Mouse (Mus musculus) thymus, postnatal 25 days (tissue): Measurements from ENCODE around the gene Scgb1c1.

Experiments
- DNase-seq: peaks from one replicate; pipeline ENCODE4 v3.0.0; 2022

The Scgb1c1 gene

DNA sequence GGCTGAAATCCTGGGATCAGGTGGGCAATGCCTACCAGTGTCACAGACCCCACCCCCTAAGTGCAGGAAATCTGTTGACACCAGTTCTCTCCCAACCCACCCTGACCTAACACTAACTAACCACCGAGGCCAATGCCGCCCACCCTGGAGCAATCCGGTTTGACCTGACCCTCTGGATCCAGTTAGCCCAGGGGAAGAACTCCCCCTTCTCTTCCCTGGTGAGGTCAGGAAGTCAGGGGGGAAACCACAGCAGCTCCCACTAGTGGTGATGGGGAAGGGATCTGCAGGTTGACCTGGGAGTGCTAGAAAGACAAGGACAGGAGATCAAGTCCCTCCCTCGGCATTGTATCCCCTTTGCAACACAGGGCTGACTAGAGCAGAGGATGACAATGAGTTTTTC, 336 bp downstream of the Scgb1c1 start:
- DNase-seq, result no peak

GRCm38 (mm10) chr7:140846676-140847075, 1.3 kb downstream of the Scgb1c1 start:
- DNase-seq, result no peak

DNA sequence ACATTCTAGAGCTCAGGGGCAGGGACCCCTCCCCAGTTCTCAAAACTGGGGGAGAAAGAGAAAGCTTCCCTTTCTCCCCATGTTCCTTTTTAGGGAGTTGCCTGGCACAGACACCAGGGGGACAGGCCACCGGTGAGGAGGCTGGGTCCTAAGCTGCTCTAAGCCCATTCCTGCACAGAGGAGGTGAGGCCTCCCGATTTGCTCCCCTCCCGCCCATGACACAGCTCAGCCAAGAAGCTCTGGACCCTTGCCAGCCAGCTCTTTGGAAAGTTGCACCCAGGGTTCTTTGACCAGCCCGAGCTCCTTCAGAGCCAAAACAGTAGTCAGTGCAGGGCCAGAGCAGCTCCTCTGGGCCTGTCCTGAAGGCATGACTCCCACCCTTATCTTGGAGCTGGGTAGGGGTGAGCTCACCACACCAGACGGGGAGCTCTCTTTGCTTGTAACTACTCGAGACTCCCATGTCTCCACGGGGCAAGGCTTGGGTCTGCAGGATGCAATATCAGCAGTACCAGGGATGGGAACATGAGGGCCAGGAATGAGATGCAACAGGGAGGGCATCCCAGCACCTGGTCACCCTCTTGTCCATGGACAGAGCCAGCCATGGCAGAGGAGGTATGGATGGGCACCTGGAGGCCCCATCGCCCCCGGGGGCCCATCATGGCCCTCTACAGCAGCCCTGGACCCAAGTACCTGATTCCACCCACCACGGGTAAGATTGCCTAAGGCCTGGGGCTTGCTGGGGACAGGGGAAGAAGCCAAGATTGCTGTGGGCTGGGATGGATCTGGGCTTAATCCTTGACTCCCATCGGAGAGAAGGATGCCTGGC, 2.6 kb downstream of the Scgb1c1 start, which contains the start of gene Odf3:
Gene Odf3, plus strand, starts transcription at position 51 of the 826 bp plus-strand sequence.
- DNase-seq, result no peak

DNA sequence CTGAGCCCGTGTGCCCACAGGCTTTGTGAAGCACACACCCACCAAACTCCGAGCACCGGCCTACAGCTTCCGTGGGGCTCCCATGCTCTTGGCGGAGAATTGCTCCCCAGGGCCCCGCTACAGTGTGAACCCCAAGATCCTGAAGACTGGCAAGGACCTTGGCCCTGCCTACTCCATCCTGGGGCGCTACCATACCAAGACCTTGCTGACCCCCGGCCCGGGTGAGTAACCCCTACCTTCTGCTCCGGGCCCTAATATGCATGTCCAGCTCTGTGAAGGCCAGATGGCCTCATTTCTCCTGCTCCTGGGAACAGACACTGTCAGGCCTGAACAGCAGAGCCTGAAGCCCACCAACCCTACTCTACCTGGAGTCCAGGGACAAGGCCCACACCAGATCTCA, 3.2 kb downstream of the Scgb1c1 start:
- no peak for DNase-seq

- DNase-seq, result no peak
These were observed 6.6 kb downstream of the Scgb1c1 start for GRCm38 (mm10) chr7:140851916-140852315.

DNA sequence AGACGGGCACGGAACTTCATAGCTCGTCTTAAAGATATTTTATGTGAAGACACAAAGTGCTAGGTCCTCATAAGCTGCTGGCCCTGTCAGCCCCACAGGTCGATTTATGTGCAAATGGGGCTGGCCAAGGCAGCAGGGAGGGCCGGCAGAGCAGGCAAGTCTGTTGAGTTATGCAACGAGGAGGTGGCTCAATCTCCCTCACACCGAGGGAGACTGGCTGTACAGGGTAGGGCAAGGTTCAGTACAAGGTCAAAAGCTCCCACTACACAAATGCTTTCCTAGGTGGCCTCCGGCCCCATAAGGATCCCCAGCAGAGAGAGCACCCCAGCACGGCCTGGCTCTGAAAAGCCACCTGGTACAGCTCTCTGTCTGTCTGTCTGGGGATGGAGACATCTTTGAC, 8.0 kb downstream of the Scgb1c1 start:
- no peak for DNase-seq

GRCm38 (mm10) chr7:140854483-140854882, 9.1 kb downstream of the Scgb1c1 start:
- no peak for DNase-seq

DNA sequence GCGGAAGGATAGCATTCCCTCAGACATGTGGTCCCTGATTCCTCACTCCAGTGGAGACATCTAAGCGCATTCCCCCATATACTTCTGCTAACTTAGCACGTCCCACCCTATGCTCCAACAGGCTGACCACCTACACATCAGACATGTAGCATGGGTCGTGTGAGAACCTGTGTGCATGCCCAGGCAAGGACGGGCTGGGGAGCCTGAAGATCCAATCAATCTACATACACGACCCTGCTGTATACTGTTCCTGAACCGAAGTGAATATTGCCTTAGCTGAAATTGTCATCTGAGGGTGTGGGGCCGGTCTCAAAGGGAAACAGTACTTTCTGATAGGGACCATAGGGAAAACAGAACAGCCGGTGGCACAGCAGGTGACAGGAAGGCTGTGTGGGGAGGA, 9.8 kb downstream of the Scgb1c1 start:
- no peak for DNase-seq

DNA sequence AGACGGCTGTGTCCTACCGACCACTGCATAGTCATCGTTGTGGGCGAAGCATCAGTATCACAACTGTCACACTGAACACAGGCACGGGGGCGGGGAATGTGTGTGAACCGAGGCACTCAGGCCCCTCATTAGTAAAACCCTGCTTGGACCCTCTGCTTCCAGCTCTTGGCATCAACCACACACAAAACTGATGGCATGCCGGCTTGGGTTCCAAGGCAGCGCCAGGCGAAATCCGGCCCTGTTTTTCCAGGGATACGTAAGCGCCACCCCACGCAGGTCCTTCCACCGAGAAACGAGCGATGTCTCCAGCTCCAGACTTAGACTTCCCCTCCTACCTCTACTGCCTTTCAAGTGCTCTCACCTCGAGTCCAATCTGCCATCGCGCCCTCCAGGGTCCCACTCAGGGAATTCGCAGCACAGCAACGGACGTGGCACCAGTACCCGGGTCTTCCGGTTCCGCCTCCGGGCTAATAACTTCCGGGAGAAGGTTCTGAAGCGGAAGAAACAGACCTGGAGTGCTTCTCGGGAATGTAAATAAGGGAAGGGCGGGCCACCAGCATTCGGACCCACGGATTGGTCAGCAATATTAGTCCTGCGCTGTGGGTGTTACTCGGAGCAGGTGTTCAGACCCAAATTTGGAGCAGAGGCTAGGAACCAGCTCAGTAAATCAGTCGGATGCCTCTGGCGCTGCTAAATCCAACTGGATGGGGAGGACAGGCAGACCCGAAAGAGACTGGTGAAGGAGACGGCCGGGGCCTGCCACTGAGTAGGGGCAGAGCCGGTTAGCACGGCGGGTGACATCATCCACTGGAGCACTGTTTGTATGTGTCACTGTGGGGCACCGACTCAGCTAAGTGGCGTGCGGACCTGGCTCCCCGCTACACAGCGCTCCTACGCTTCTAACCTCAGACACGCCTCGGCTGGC, 10.8 kb downstream of the Scgb1c1 start, which contains the start of gene Gm45785:
Gene Gm45785, minus strand, starts transcription at position 472 of the 925 bp plus-strand sequence.
- peak; percentile 57 for DNase-seq

GRCm38 (mm10) chr7:140856785-140857549, 11.6 kb downstream of the Scgb1c1 start, which contains the start of gene Ric8a:
Gene Ric8a, plus strand, starts transcription at chr7:140856957.
- DNase-seq, result peak; percentile 87

DNA sequence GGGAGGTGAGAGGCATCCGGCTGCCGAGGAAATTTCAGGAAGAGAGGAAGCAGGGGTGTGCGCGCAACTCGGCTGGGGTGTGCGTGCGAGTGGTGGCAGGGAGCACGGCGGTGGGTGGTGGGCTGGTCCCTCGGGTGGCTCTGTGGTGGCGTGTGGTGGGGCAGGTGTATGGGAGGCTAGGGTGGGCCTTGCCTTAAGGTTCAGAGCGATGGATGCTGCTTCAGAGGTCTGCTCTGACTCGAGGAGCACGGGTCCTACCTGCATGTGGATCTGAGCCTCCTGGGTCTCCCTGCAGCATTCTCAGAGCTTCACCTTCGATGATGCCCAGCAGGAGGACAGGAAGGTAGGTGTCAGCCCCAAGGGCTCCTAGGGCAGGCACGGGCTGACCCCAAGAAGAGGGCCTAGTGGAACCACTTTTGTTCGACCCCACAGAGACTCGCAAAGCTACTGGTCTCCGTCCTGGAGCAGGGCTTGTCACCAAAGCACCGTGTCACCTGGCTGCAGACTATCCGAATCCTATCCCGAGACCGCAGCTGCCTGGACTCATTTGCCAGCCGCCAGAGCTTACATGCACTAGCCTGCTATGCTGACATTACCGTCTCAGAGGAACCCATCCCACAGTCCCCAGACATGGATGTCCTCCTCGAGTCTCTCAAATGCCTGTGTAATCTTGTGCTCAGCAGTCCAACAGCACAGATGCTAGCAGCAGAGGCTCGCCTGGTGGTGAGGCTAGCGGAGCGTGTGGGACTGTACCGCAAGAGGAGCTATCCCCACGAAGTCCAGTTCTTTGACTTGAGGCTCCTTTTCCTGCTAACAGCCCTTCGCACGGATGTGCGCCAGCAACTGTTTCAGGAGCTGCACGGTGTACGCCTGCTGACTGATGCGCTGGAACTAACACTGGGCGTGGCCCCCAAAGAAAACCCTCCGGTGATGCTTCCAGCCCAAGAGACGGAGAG, 12.5 kb downstream of the Scgb1c1 start, which contains the start of gene Bet1l:
Gene Bet1l, minus strand, starts transcription at position 28 of the 956 bp plus-strand sequence.
- no peak for DNase-seq

- no peak for DNase-seq
These were observed 13.4 kb downstream of the Scgb1c1 start for GRCm38 (mm10) chr7:140858746-140859145.

GRCm38 (mm10) chr7:140859997-140860396, 14.7 kb downstream of the Scgb1c1 start:
- DNase-seq, result no peak

GRCm38 (mm10) chr7:140860728-140861127, 15.4 kb downstream of the Scgb1c1 start:
- no peak for DNase-seq

DNA sequence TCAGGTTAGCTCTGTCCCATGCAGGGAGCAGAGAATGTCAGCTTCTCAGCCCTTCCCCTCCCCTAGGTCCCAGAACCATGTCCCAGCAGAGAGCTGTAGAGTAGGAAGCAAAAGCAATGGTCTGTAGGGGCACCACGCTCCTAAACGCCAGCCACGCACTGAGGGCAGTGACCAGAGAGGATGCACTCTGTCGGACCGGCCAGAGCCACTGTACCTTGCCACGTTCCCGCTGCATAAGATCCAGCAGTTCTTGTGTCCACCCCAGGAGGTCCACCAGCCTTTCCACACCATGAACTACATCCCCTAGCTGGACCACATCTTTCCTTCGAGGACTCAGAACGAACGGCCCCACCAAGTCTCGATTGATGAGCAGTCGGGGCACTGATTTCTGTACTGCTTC, 19.4 kb downstream of the Scgb1c1 start:
- DNase-seq, result no peak

DNA sequence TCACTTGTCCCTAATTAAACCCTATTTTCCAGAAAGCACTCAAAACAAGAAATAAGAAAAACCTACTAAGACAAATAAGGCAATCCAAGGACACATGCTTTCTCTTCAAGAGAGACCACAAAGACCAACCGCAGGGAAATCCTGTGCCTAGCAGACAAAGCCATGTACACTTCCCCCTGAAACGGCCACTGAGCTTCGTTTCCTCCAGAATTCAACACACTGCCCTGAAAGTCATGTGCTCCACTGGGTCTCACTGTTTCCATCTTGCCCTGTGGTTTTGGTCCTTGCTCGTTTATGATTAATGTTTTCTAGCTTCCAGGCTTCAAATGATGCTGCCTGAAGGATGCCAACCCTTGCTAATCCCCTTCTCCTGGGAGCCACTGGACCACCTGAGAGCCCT, 28.9 kb downstream of the Scgb1c1 start:
- no peak for DNase-seq

DNA sequence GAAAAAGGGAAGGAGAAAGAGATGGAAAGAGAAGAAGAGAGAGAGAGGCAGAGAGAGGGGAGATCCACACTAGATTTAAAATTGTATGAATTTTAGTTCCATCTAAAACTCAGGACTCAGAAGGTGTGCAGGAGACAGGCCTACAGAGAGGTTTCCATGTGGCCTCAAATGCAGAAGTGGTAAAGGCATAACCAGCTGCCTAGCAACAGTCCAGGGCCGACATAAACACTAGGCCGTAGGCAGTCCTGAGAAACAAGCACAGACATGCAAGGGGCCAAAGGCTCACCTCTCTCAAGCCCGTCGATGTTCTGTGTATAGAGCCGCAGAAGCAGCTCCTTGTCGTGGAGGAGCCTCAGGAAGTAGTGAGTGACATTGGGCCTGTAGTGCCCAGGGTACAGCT, 32.0 kb downstream of the Scgb1c1 start:
- no peak for DNase-seq

- peak; percentile 16 for DNase-seq
These were observed 34.0 kb downstream of the Scgb1c1 start for GRCm38 (mm10) chr7:140879355-140879754.

GRCm38 (mm10) chr7:140880419-140880818, 35.1 kb downstream of the Scgb1c1 start:
- DNase-seq, result no peak

- DNase-seq, result no peak
These were observed 35.6 kb downstream of the Scgb1c1 start for GRCm38 (mm10) chr7:140880865-140881515.
